Mouse (Mus musculus): ENCODE measurements around the gene Grid2.

Gene Grid2

DNA sequence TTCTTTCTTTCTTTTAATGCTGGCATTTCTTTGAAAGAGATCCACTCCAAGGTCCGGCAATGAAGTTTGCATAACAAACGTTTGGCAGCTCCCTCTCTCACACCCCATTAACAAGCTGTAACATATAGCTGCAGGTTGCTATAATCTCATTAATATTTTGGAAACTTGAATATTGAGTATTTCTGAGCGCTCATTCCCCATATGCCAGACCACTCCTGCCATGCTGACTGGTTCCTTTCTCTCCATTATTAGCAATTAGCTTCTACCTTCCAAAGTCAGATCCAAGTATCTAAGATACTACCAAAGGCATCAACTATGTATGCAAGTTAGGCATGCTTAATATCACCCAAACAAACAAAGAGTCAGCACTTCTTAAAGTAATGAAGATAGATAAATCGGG lies 1477.6 kb downstream of the Grid2 start:
- in situ Hi-C loops (cut with MboI; ENCODE audit: low pct_unique_long_range_greater_than_20kb in 1 of 2, low sequenced_read_pairs in 2 of 2, unreplicated experiment in 1 of 2), result no loop called here

DNA sequence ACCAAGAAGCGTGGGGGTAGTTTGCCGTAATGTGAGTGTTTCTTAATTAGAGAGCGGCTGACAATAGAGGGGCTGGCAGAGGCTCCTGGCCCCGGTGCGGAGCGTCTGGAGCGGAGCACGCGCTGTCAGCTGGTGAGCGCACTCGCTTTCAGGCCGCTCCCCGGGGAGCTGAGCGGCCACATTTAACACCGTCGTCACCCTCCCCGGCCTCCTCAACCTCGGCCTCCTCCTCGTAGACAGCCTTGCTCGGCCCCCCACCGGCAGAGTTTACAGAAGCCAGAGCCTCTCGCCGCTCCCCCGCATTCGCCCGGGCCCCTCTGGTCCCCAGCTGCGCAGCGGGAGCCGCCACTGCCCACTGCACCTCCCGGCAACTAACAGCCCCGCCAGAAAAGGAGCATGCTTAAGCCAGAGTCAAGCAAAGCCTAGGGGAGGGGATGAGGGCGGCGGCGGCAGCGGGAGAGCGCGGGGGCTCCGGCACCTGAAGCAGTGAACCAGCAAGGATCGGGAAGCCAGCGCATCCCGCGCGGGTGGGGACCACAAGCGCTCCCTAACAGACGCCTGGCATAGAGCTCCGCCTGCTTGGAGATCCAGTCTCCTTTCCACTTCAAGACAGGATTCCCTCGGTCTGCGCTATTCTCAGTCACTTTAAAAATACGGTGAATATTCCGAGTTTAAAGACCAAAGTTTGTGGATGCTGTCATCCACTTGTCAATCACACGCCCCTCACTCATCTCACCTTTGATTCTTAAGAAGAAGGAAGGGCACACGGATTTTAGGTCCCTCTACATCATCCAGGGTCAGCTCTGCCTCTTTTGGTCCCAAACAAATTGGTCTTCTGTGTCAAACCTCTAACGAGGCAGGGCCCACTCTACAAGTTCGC lies 1479.0 kb downstream of the Grid2 start:
- in situ Hi-C loops (cut with MboI; ENCODE audit: low pct_unique_long_range_greater_than_20kb in 1 of 2, low sequenced_read_pairs in 2 of 2, unreplicated experiment in 1 of 2), result no loop called here

DNA sequence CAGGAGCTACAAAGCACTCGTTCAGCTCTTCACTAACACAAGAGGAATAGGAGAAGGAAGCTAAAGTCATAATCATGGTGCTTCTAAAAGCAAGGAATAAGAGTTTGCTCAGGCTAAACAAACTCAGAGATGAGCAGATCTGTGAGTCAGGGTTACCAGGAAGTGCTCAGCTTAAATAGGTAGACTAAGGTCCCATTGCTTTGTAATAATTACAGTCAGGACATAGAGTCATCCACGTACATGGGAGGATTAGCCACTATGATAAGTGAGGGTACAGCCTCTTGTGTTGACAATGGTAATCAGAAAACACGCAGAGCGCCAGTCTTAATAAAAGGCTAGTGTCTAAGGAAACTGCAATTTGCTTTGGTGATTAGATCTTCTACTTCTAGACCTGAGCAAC lies 1480.6 kb downstream of the Grid2 start:
- in situ Hi-C loops (cut with MboI; ENCODE audit: low pct_unique_long_range_greater_than_20kb in 1 of 2, low sequenced_read_pairs in 2 of 2, unreplicated experiment in 1 of 2), result no loop called here

DNA sequence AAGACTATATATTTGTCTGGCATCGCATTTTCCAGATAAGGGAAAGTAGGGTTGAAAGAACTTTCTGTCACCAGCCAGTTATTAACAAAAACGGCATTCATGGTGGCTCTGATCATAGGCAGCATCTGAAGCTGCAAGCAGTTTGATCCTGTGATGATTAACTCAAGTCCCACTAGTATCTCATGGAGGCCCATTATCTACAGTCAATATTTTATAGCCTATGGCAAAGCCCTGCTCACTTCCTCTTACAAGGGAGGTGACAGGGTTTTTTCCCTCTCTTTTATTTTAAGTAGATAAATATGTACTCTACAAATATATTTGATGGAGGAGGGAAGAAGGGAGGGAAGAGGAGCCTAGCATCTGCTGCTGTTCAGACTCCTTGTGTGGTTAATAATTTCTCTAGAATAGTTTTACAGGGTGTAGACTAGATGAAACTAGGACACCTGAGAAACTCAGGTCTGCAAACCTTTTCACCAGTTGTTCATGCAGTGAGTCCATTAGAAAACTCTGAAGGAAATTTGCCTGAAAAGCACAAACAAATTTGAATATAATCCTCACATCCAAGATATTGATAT lies 1487.3 kb downstream of the Grid2 start:
- in situ Hi-C loops (cut with MboI; ENCODE audit: low pct_unique_long_range_greater_than_20kb in 1 of 2, low sequenced_read_pairs in 2 of 2, unreplicated experiment in 1 of 2), result no loop called here
